Mouse (Mus musculus) CD4-positive, CD25-positive, alpha-beta regulatory T cell, adult 2 months (primary cell): ENCODE results near the gene Fbxl16.

Experiments
- DNase-seq: peaks from one replicate; pipeline ENCODE4 v3.0.0-alpha.2; 2012; ENCODE audit warnings: low read depth, low spot score

Fbxl16 gene

DNA sequence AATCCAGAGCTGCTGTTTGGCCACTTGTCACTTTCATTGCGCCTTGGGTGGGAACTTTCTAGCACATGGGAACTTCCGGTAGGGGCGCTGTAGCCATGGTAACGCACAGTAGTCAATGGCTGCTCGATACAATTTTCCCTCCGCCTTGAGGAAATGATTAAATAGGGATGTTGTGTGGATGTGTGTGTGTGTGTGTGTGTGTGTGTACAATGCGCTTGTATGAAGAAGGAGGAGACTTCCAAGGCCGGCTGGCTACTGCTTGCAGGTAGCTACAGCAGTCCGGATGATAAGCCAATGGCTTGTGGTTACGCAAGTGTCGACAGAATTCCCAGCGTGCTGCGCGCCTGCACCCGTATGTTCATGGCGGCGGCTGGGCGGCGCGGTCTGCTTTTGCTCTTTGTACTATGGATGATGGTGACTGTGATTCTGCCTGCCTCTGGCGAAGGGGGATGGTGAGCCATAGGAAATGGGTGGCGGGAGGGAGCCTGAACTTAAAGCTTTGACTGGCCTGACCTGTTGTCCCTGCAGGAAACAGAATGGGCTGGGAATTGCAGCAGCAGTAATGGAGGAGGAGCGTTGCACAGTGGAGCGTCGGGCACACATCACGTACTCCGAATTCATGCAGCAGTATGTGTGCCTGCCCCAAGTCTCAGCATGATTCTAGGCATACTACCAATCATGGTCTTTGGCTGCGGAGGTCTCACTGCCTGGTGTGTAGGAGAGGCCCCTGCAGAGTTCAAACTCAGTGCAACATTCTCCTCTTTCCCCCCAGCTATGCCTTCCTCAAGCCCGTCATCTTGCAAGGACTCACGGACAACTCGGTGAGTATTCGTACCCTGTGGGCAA lies 20.1 kb downstream of the Fbxl16 start, which contains the start of gene Jmjd8:
Jmjd8 (plus strand) TSS at position 156 of the 846 bp plus-strand sequence.
- peak; percentile 87 for DNase-seq

DNA sequence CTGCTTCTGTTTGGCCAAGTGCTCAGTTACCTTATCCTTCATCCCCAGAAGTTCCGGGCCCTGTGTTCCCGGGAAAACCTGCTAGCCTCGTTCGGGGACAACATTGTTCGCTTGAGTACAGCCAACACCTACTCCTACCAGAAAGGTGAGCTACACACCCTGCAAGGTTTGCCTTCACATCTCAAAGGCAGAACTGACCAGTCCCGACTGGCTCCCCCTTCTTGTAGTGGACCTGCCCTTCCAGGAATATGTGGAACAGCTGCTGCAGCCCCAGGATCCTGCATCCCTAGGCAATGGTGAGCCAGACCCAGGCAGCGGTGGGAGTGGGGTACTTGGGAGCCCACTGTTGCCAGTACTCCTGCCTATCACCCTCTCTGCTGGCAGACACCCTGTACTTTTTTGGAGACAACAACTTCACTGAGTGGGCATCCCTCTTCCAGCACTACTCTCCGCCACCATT lies 20.7 kb downstream of the Fbxl16 start:
- DNase-seq = no peak

GRCm38 (mm10) chr17:25830200-25830753 lies 21.4 kb downstream of the Fbxl16 start:
- DNase-seq = no peak

DNA sequence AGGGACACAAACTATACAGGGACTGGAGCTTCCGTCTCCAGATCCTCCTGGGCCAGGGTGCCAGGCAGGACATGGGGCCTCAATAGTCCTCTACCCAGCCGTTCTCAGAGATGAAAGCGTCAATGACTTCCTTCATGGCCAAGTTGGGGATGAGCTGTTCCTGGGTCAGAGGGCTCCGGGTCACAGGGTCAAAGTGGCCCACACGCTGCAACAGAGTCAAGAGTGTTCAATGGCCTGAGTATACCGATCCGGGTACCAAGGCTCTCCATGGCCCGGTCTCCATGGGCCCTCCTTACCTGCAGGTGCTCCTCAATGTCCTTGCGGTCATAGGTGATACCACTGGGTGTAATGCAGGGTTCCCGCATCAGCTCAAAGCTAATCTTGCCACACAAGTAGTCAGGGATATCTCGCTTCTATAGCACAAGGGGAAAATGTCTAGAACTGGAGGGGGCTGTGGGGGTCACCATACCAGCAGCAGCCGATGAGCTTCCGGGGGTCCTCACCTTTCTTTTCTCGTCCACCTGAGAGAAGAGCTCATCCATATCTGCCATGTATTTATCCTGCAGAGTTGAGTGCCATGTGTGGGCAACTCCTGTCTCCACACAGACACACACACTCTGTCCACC lies 22.0 kb downstream of the Fbxl16 start:
- no peak for DNase-seq

GRCm38 (mm10) chr17:25831451-25832281 lies 22.8 kb downstream of the Fbxl16 start:
- DNase-seq = no peak

GRCm38 (mm10) chr17:25832436-25833290 lies 23.8 kb downstream of the Fbxl16 start:
- peak; percentile 98 for DNase-seq

DNA sequence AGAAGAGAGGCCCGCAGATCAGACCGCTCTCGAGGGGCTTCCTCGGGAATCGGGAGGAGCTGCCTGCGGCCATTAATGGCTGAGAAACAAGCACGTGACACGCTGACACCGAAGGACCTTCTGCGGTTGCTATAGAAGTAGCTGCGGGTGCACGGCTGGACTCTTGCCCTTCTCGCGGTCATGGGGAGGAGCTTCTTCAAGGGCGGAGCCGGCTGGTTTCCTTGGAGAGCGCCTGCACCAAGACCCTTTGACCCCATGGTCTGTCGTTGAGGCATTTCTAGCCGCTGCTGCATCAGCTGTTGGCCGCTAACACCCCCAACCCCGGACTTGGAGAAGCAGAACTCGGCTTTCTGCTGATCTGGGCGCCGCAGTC lies 24.4 kb downstream of the Fbxl16 start, which contains the start of gene Stub1:
Stub1 (minus strand) TSS at position 114 of the 373 bp plus-strand sequence.
- peak; percentile 64 for DNase-seq

GRCm38 (mm10) chr17:25833961-25834594 lies 25.2 kb downstream of the Fbxl16 start:
- DNase-seq = no peak

GRCm38 (mm10) chr17:25834595-25835222 lies 25.8 kb downstream of the Fbxl16 start:
- no peak for DNase-seq

DNA sequence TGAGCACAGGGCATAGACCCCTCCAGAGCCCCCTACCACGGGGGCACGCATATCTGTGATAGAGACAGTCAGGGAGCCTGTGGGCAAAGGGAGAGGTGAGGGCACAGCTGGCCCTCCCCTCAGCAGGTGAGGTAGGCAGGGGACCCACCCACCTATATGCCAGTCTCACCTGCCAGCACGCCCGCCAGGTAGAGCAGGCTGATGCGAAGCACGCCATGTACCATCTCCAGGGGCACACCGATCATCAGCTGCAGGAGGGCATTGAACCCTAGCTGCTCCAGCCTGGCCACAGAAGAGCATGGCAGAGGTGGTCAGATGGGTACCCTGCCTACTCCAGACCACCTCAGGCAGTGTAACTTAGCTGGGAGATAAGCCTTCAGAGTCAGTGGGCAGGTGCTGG lies 26.4 kb downstream of the Fbxl16 start:
- no peak for DNase-seq

DNA sequence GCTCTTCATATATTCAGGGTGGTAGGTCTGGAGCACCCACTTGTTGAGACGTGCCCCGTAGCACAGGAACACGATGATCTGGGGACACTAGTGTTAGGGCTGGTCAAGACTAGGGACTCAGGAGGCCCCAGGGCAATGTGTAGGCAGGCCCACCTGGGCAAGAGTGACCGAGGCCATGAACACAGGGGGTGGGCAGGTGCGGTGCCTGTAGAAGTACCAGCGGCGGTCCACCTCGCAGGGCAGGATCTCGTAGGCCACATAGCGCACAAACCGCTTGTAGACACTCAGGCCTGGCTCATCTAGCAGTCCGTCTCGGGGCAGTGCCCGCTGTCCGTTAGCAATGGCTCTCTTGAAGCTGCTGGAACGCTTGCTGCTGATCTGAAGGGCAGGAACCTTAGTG lies 26.9 kb downstream of the Fbxl16 start:
- DNase-seq = no peak

DNA sequence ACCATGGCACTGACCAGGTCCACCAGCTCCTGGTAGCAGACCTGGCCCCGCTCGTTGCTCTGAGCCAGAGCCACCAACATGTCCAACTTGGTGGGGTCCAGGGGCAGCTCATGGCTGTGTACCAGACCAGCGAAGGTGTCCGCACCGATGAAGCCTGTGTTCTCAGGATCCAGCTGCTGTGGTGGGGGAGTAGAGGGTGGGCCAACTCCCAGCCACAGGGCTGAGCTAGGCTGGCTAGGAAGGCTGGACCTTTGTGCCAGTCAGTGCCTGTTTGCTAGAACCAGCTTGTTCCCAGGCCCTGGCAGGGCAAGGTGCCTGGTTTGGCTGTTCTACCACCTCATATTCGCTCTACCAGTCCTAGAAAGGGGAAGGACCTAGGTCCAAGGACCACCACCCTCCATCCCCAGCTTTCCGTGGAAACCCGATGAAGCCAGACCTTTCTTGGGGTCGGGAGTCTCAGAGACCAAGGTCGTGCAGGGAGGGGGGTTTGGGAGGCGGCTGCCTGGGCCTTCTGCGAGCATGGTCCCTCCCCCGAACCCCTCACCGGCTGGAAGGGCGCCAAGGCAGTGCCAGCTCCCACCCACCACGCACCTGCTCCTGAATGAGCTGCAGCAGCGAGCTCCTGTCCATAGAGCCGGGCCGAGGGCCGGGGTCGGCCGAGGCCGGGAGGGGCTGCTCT lies 27.7 kb downstream of the Fbxl16 start:
- no peak for DNase-seq

DNA sequence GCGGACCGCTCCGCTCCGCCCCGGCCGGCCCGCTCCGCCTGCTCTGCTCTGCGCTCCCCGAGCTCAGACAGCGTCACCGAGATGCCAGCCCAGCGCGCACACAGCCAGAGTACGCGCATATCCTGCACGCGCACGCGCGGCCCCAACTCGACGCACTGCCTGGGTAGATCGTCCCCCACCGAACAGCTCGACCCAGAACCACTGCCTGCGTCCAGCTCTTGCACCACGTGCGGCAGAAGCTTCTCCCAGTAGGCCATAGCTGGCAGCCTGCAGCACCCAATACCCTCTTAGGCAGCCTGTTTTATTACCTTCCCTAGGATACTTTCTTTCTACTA lies 28.2 kb downstream of the Fbxl16 start, which contains the start of gene Rhbdl1:
Rhbdl1 (minus strand) TSS at position 220 of the 335 bp plus-strand sequence.
- peak; percentile 62 for DNase-seq

DNA sequence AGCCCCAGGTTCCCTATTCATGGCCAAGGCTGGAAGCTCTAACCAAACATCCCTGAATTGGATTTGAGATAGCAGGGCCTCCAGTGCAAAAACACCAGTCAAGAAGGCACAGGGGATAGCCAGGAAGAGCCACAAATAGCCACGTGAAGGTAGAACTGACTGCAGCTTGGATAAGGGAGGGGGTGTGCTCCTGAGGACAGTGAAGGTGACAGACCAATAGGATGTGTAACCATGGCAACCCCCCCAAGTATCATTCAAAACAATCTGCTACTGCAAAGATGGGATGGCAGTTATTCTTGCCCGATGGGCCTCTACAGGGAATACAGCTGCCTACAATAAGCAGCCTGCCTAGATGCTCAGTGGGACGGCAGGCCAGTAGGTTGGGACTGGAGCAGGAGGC lies 28.6 kb downstream of the Fbxl16 start:
- DNase-seq = no peak

GRCm38 (mm10) chr17:25838904-25839303 lies 30.0 kb downstream of the Fbxl16 start:
- DNase-seq = no peak

DNA sequence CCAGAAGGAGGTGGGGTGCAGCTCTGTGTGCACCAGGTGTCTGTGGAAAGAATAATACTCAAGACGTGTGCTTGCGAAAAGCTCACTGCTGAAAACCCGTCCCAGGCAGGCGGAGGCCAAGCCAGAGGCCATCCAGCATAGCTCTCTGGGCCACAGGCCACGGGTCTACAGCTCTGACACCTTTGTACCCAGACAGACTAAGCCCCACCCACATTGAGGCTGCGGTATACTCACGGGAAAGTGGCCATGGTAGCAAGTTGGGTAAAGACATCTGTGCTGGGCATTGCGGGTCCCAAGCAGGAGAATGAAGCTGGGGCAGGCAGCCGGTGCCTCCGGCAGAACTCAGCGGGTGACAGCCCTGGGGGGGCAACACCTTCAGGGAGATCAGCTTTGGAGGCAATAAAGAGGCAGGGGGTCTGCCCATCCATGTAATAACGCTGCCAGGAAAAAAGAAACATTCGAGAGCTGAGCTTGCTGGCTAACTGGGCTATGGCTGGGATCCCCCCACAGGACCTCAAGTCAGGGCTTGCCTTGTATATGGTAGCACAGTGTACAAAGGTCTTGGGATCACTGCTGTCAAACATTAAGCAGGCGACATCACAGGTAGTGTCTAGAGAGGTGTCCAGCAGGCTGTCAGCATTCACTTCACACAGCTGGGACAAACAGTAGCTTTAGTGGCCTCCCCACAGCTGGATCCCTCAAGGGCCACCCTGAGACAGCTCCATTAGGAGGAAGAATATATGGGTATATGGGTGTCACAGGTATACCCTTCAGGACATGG lies 30.8 kb downstream of the Fbxl16 start:
- DNase-seq = no peak

GRCm38 (mm10) chr17:25840519-25840918 lies 31.6 kb downstream of the Fbxl16 start:
- DNase-seq = no peak

GRCm38 (mm10) chr17:25841117-25841880 lies 32.4 kb downstream of the Fbxl16 start, which contains the start of gene Gm20683:
Gene Gm20683 (minus strand): TSS chr17:25841763.
- no peak for DNase-seq
